Mouse (Mus musculus) limb, embryonic 12.5 days (tissue): ENCODE data around the gene Iffo1. TPM values are rescaled to one million over a fixed set of nuclear protein-coding genes. Genes with fewer than 3 reads are reported as not detected.

ENCODE experiments used
- ATAC-seq: fragments of 200-750 bp; cut with Nextera tagmentation; 2 replicates; pipeline ENCODE4 v1.8.0; 2017; ENCODE audit warnings: low read depth, moderate TSS enrichment; ENCODE audit not compliant: insufficient number of reproducible peaks, insufficient read depth, low FRiP score, low TSS enrichment
- H3K27ac ChIP-seq: fragments of 300-500 bp; sonication (generic); 2 replicates; pipeline ENCODE4 v1.5.1; 2016; ENCODE audit warnings: mild to moderate bottlenecking, moderate library complexity
- H3K27me3 ChIP-seq: fragments of 300-500 bp; sonication (generic); 2 replicates; pipeline ENCODE4 v1.6.1; 2016; ENCODE audit warnings: mild to moderate bottlenecking, moderate library complexity
- H3K36me3 ChIP-seq: fragments of 300-500 bp; sonication (generic); 2 replicates; pipeline ENCODE4 v1.6.1; 2016; ENCODE audit warnings: mild to moderate bottlenecking, moderate library complexity
- H3K4me1 ChIP-seq: fragments of 300-500 bp; sonication (generic); replicated peaks from 2 replicates; pipeline ENCODE4 v1.6.1; 2016
- H3K4me2 ChIP-seq: fragments of 300-500 bp; sonication (generic); 2 replicates; pipeline ENCODE4 v1.6.1; 2016; ENCODE audit warnings: mild to moderate bottlenecking, moderate library complexity
- H3K4me3 ChIP-seq: fragments of 300-500 bp; sonication (generic); replicated peaks from 2 replicates; pipeline ENCODE4 v1.5.1; 2016; ENCODE audit warnings: mild to moderate bottlenecking
- H3K9ac ChIP-seq: fragments of 300-500 bp; sonication (generic); replicated peaks from 2 replicates; pipeline ENCODE4 v1.6.1; 2016; ENCODE audit warnings: mild to moderate bottlenecking, moderate library complexity
- H3K9me3 ChIP-seq: fragments of 300-500 bp; sonication (generic); 2 replicates; pipeline ENCODE4 v1.6.1; 2016; ENCODE audit warnings: mild to moderate bottlenecking, moderate library complexity
- WGBS: fragments of 180-500 bp; shearing (Covaris S2); methylation state at CpG from one replicate; pipeline ENCODE4 v1.1.7; 2016; 5-methylcytosine and 5-hydroxymethylcytosine counted together
- polyA plus RNA-seq: library from polyadenylated mRNA; unstranded; fragments of >200 nt; fragmentation: Nextera tagmentation; extraction: Ambion mirVana; gene quantifications from 2 replicates; pipeline ENCODE4 v1.2.1, GENCODE M21; 2016

Gene Iffo1
- polyA plus RNA-seq, 1 experiment from 2014 or later, result 27.1 TPM

GRCm38 (mm10) chr6:125143128-125143527, 1.9 kb upstream of the Iffo1 start:
- Histone ChIP-seq H3K9ac (no peak overlapping the region), H3K4me1 (peaks cover 33% of the 10 kb centered on the region), H3K9me3 (no peaks in the 10 kb centered on the region), H3K4me3 (no peak overlapping the region), H3K27ac (no peak overlapping the region), H3K4me2 (no peak overlapping the region), H3K36me3 (peaks cover 61% of the 10 kb centered on the region), H3K27me3 (no peaks in the 10 kb centered on the region)
- WGBS, result 76% methylated on average over 3 of the region's 3 CpGs
- no peak for ATAC-seq

- no peaks in the 10 kb centered on the region for H3K27me3 ChIP-seq
- H3K27ac ChIP-seq, result peak overlapping the region; percentile 50; the same call in 1 of the 2 replicates
- H3K9ac ChIP-seq, result no peak overlapping the region
- no peak for ATAC-seq
- WGBS, result 80% methylated on average over 9 of the region's 9 CpGs
- H3K4me2 ChIP-seq, result no peak overlapping the region
- H3K4me1 ChIP-seq, result peaks cover 36% of the 10 kb centered on the region
- H3K9me3 ChIP-seq, result no peaks in the 10 kb centered on the region
- H3K36me3 ChIP-seq, result peaks cover 59% of the 10 kb centered on the region
- 0 out of 2 replicates have a peak overlapping the region, but pooled peaks have one; percentile 1 for H3K4me3 ChIP-seq
Observed at GRCm38 (mm10) chr6:125143904-125144303, 1.1 kb upstream of the Iffo1 start.

- under 1% methylated on average over 35 of the region's 35 CpGs for WGBS
- peak overlapping the region; percentile 82 for H3K4me3 ChIP-seq
- peak overlapping the region; percentile 95 for H3K27ac ChIP-seq
- H3K36me3 ChIP-seq, result peaks cover 50% of the 10 kb centered on the region
- H3K9ac ChIP-seq, result peak overlapping the region; percentile 90
- peak overlapping the region; percentile 97 for H3K4me2 ChIP-seq
- H3K4me1 ChIP-seq, result peaks cover 40% of the 10 kb centered on the region
- no peaks in the 10 kb centered on the region for H3K9me3 ChIP-seq
- H3K27me3 ChIP-seq, result no peaks in the 10 kb centered on the region
- peak; percentile 63; the same call in 1 of the 2 replicates for ATAC-seq
Observed at GRCm38 (mm10) chr6:125145479-125145951, 474 bp downstream of the Iffo1 start.

- H3K27me3 ChIP-seq, result no peaks in the 10 kb centered on the region
- no peak for ATAC-seq
- H3K4me2 ChIP-seq, result peak overlapping the region; percentile 97
- H3K4me1 ChIP-seq, result peaks cover 40% of the 10 kb centered on the region
- no peaks in the 10 kb centered on the region for H3K9me3 ChIP-seq
- H3K4me3 ChIP-seq, result peak overlapping the region; percentile 82
- H3K36me3 ChIP-seq, result peaks cover 48% of the 10 kb centered on the region
- 55% methylated on average over 7 of the region's 7 CpGs for WGBS
- H3K27ac ChIP-seq, result peak overlapping the region; percentile 95; the same call in 1 of the 2 replicates
- peak overlapping the region; percentile 90 for H3K9ac ChIP-seq
Observed at GRCm38 (mm10) chr6:125146148-125146547, 1.1 kb downstream of the Iffo1 start.

- H3K9ac ChIP-seq, result peak overlapping the region; percentile 90
- H3K4me3 ChIP-seq, result peak overlapping the region; percentile 82
- 87% methylated on average over 4 of the region's 4 CpGs for WGBS
- H3K27ac ChIP-seq, result 0 out of 2 replicates have a peak overlapping the region, but pooled peaks have one; percentile 31
- H3K4me1 ChIP-seq, result peaks cover 40% of the 10 kb centered on the region
- peaks cover 48% of the 10 kb centered on the region for H3K36me3 ChIP-seq
- H3K27me3 ChIP-seq, result no peaks in the 10 kb centered on the region
- peak overlapping the region; percentile 97 for H3K4me2 ChIP-seq
- no peak for ATAC-seq
- no peaks in the 10 kb centered on the region for H3K9me3 ChIP-seq
Observed at GRCm38 (mm10) chr6:125146797-125147196, 1.8 kb downstream of the Iffo1 start.

- Histone ChIP-seq H3K27ac (0 out of 2 replicates have a peak overlapping the region, but pooled peaks have one; percentile 1), H3K4me3 (0 out of 2 replicates have a peak overlapping the region, but pooled peaks have one; percentile 82), H3K9me3 (no peaks in the 10 kb centered on the region), H3K9ac (0 out of 2 replicates have a peak overlapping the region, but pooled peaks have one; percentile 28), H3K4me2 (peak overlapping the region; percentile 97; the same call in 1 of the 2 replicates), H3K27me3 (no peaks in the 10 kb centered on the region), H3K36me3 (peaks cover 48% of the 10 kb centered on the region), H3K4me1 (peaks cover 40% of the 10 kb centered on the region)
- ATAC-seq, result no peak
- WGBS, result 67% methylated on average over 9 of the region's 10 CpGs
Observed at GRCm38 (mm10) chr6:125147329-125147728, 2.3 kb downstream of the Iffo1 start.

GRCm38 (mm10) chr6:125148251-125148925, 3.3 kb downstream of the Iffo1 start:
- ATAC-seq, result no peak
- no peaks in the 10 kb centered on the region for H3K9me3 ChIP-seq
- H3K9ac ChIP-seq, result peak overlapping the region; percentile 37; the same call in 1 of the 2 replicates
- peaks cover 40% of the 10 kb centered on the region for H3K4me1 ChIP-seq
- H3K27me3 ChIP-seq, result no peaks in the 10 kb centered on the region
- 75% methylated on average over 18 of the region's 18 CpGs for WGBS
- H3K36me3 ChIP-seq, result peaks cover 49% of the 10 kb centered on the region
- H3K4me2 ChIP-seq, result peak overlapping the region; percentile 1; the same call in 1 of the 2 replicates
- no peak overlapping the region; the same call in 1 of the 2 replicates for H3K4me3 ChIP-seq
- H3K27ac ChIP-seq, result peak overlapping the region; percentile 53; the same call in 1 of the 2 replicates

- ATAC-seq, result no peak
- Histone ChIP-seq H3K9ac (no peak overlapping the region; the same call in 1 of the 2 replicates), H3K4me2 (peak overlapping the region; percentile 1; the same call in 1 of the 2 replicates), H3K9me3 (no peaks in the 10 kb centered on the region), H3K4me1 (peaks cover 39% of the 10 kb centered on the region), H3K36me3 (peaks cover 50% of the 10 kb centered on the region), H3K27me3 (no peaks in the 10 kb centered on the region), H3K27ac (peak overlapping the region; percentile 53), H3K4me3 (no peak overlapping the region; the same call in 1 of the 2 replicates)
- 77% methylated on average over 16 of the region's 16 CpGs for WGBS
Observed at GRCm38 (mm10) chr6:125148926-125149568, 4.0 kb downstream of the Iffo1 start.

GRCm38 (mm10) chr6:125149569-125149950, 4.5 kb downstream of the Iffo1 start:
- no peak for ATAC-seq
- Histone ChIP-seq H3K27ac (peak overlapping the region; percentile 53; the same call in 1 of the 2 replicates), H3K9ac (no peak overlapping the region), H3K4me3 (no peak overlapping the region), H3K27me3 (no peaks in the 10 kb centered on the region), H3K36me3 (peaks cover 49% of the 10 kb centered on the region), H3K4me1 (peaks cover 34% of the 10 kb centered on the region), H3K9me3 (no peaks in the 10 kb centered on the region), H3K4me2 (no peak overlapping the region)
- WGBS, result 74% methylated on average over 7 of the region's 7 CpGs

GRCm38 (mm10) chr6:125152212-125153017, 7.4 kb downstream of the Iffo1 start:
- no peak overlapping the region for H3K4me3 ChIP-seq
- H3K4me1 ChIP-seq, result peaks cover 12% of the 10 kb centered on the region; the same call in 1 of the 2 replicates
- H3K9ac ChIP-seq, result 0 out of 2 replicates have a peak overlapping the region, but pooled peaks have one; percentile 12
- H3K9me3 ChIP-seq, result no peaks in the 10 kb centered on the region
- WGBS, result 81% methylated on average over 22 of the region's 22 CpGs
- no peak overlapping the region for H3K4me2 ChIP-seq
- H3K27me3 ChIP-seq, result no peaks in the 10 kb centered on the region
- H3K36me3 ChIP-seq, result peaks cover 75% of the 10 kb centered on the region
- no peak overlapping the region for H3K27ac ChIP-seq
- no peak for ATAC-seq
